Mouse (Mus musculus) liver, embryonic 16.5 days (tissue): ENCODE measurements around the gene Syngr1. TPM values are rescaled to one million over a fixed set of nuclear protein-coding genes. Genes with fewer than 3 reads are reported as not detected.

ENCODE experiments used
- ATAC-seq: fragments of 200-750 bp; cut with Nextera tagmentation; 2 replicates; pipeline ENCODE4 v1.8.0; 2017; ENCODE audit warnings: low read depth, mild to moderate bottlenecking, moderate number of reproducible peaks, moderate library complexity
- H3K27ac ChIP-seq: fragments of 300-500 bp; sonication (generic); 2 replicates; pipeline ENCODE4 v1.5.1; 2014; ENCODE audit warnings: mild to moderate bottlenecking, low read length
- H3K27me3 ChIP-seq: fragments of 300-500 bp; sonication (generic); 2 replicates; pipeline ENCODE4 v1.6.1; 2014; ENCODE audit warnings: low read depth, low read length, mixed read lengths; ENCODE audit not compliant: control insufficient read depth, insufficient read depth
- H3K36me3 ChIP-seq: fragments of 300-500 bp; sonication (generic); 2 replicates; pipeline ENCODE4 v1.6.1; 2014; ENCODE audit warnings: mild to moderate bottlenecking; ENCODE audit not compliant: control insufficient read depth, insufficient read depth
- H3K4me1 ChIP-seq: fragments of 300-500 bp; sonication (generic); 2 replicates; pipeline ENCODE4 v1.6.1; 2014; ENCODE audit warnings: low read depth, low read length, mixed read lengths; ENCODE audit not compliant: control insufficient read depth
- H3K4me2 ChIP-seq: fragments of 300-500 bp; sonication (generic); 2 replicates; pipeline ENCODE4 v1.6.1; 2014; ENCODE audit warnings: low read depth, low read length, mixed read lengths
- H3K4me3 ChIP-seq: fragments of 300-500 bp; sonication (generic); 2 replicates; pipeline ENCODE4 v1.5.1; 2014; ENCODE audit warnings: low read depth, mild to moderate bottlenecking, low read length
- H3K9ac ChIP-seq: fragments of 300-500 bp; sonication (generic); 2 replicates; pipeline ENCODE4 v1.6.1; 2014; ENCODE audit warnings: low read depth, low read length
- H3K9me3 ChIP-seq: fragments of 300-500 bp; sonication (generic); replicated peaks from 2 replicates; pipeline ENCODE4 v1.6.1; 2016; ENCODE audit warnings: low read length; ENCODE audit not compliant: control insufficient read depth
- WGBS: fragments of 180-500 bp; shearing (Covaris S2); extraction: QIAGEN DNeasy Blood & Tissue Kit; methylation state at CpG from one replicate; pipeline ENCODE4 v1.1.7; 2014; ENCODE audit not compliant: insufficient replicate concordance; 5-methylcytosine and 5-hydroxymethylcytosine counted together
- polyA plus RNA-seq: library from polyadenylated mRNA; unstranded; fragments of >200 nt; fragmentation: Nextera tagmentation; extraction: Ambion mirVana; gene quantifications from 2 replicates; pipeline ENCODE4 v1.2.1, GENCODE M21; 2015

The Syngr1 gene
- polyA plus RNA-seq, 1 experiment from 2014 or later = 11.3 TPM

DNA sequence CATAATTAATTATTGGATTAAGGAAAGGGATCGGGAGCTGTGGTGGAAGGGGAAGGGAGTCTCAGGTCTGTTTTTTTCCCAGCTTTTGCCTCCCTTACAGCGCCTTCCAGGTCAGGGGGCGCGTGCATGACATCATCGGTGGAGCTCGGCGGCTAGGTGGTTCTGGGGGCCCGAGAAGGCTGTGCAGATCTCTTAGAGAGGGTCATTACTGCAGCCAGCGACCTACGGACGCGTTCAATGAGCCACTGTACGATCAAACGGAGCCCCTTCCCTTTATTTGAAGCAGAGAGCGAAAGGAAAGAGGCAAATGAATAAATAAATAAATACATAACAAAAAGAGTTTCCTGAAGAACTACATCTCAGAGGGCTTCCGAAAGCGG is 403 bp upstream of the Syngr1 start:
- no peak for ATAC-seq
- Histone ChIP-seq H3K27ac (peak overlapping the region; percentile 40), H3K4me1 (peaks cover 48% of the 10 kb centered on the region), H3K27me3 (peaks cover 13% of the 10 kb centered on the region), H3K36me3 (no peaks in the 10 kb centered on the region), H3K4me2 (peak overlapping the region; percentile 98), H3K9me3 (0 out of 2 replicates have a peak, but pooled peaks cover 4% of the 10 kb centered on the region), H3K4me3 (peak overlapping the region; percentile 73), H3K9ac (peak overlapping the region; percentile 79)
- WGBS = under 1% methylated on average over 17 of the region's 17 CpGs

DNA sequence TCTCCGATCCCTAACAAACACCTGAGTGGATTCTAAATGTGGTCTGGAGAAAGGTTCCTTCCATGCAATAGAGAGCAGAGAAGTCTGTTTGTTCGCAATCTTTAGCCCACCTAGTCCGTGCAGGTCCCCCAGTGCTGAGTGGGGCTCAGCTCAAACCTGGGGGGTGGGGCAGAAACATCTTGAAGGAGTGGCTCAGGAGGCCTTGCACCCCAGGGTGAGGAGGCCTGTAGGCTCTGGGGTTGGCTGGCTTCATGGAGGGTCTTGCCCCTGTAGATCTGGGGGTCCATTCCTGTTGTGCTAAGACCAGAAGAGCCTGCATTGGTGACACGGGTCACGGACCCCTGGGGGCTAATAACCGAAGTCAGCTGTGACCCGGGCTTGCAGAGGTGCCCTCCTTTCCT is 907 bp downstream of the Syngr1 start:
- no peak for ATAC-seq
- Histone ChIP-seq H3K27ac (no peak overlapping the region), H3K9me3 (no peaks in the 10 kb centered on the region), H3K4me1 (peaks cover 56% of the 10 kb centered on the region), H3K27me3 (peaks cover 13% of the 10 kb centered on the region), H3K9ac (peak overlapping the region; percentile 79), H3K36me3 (no peaks in the 10 kb centered on the region), H3K4me2 (peak overlapping the region; percentile 98), H3K4me3 (peak overlapping the region; percentile 73)
- WGBS = 51% methylated on average over 7 of the region's 7 CpGs

DNA sequence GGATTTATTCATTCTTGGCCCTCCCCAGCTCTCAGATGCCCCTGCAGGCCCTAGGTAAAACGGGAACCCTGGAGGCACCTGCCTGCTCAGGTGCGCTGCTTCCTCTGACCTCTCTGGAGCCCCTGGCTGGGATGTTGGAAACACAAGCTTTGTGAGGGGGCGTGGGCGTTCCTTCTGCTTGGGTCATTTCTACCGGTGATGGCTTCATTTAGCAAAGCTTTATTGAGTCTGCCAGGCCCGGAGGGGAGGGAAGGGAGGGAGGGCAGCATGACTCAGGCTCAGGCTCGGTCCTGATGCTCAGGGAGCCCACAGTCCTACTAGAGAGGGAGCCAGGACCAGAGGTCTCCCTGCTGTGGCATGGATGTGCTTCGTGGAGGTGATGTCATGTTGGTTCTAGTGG is 1.5 kb downstream of the Syngr1 start:
- H3K4me2 ChIP-seq = no peak overlapping the region
- H3K27me3 ChIP-seq = peaks cover 13% of the 10 kb centered on the region
- no peak overlapping the region for H3K4me3 ChIP-seq
- H3K9me3 ChIP-seq = no peaks in the 10 kb centered on the region
- no peak overlapping the region for H3K9ac ChIP-seq
- no peaks in the 10 kb centered on the region for H3K36me3 ChIP-seq
- H3K27ac ChIP-seq = no peak overlapping the region
- no peak for ATAC-seq
- H3K4me1 ChIP-seq = peaks cover 56% of the 10 kb centered on the region
- 48% methylated on average over 8 of the region's 8 CpGs for WGBS

DNA sequence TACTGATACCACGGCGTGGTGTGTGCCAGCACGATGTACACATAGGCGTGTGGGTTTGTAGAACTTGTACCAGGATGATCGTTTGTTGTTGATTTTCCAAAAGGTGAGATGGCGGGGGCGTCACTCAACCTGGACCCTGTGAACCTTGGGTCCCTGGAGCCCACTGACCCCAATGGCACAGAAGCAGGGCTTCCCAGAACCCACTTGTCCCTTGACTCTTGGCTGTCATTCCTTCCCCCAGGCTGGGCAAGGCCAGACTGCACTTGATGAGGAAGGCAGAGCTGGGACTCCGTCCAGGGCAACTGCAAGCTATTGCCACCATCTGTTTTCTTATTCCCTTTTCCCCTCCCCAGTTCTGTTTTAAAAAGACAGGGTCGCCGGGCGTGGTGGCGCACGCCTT is 3.1 kb downstream of the Syngr1 start:
- WGBS = 86% methylated on average over 13 of the region's 13 CpGs
- Histone ChIP-seq H3K9ac (no peak overlapping the region), H3K4me3 (no peak overlapping the region), H3K27ac (no peak overlapping the region), H3K36me3 (no peaks in the 10 kb centered on the region), H3K4me1 (peaks cover 58% of the 10 kb centered on the region), H3K27me3 (peaks cover 13% of the 10 kb centered on the region), H3K9me3 (no peaks in the 10 kb centered on the region), H3K4me2 (no peak overlapping the region)
- no peak for ATAC-seq

DNA sequence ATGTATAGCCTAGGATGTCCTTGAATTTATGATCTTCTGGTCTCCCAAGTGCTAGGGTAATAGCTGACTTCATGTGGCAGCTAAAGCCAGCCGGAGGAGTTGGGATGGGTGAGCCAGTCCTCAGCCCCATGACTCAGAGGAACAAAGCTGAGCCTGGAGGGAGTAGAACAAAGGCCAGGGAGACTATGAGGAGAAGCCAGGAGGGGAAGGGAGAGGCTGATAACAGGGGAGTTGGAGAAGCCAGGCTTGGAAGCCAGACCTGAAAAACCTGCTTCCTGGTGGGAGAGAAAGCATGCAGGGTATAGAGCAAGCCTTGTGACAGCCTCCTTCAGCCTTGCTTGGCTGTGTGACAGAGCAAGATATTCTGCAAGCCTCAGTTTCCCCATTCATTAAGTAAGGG is 4.5 kb downstream of the Syngr1 start:
- Histone ChIP-seq H3K4me3 (no peak overlapping the region), H3K27ac (no peak overlapping the region), H3K27me3 (peaks cover 13% of the 10 kb centered on the region), H3K4me2 (no peak overlapping the region), H3K9ac (no peak overlapping the region), H3K36me3 (no peaks in the 10 kb centered on the region), H3K9me3 (no peaks in the 10 kb centered on the region), H3K4me1 (peaks cover 56% of the 10 kb centered on the region)
- WGBS = 84% methylated on average over 1 of the region's 1 CpGs
- ATAC-seq = no peak

DNA sequence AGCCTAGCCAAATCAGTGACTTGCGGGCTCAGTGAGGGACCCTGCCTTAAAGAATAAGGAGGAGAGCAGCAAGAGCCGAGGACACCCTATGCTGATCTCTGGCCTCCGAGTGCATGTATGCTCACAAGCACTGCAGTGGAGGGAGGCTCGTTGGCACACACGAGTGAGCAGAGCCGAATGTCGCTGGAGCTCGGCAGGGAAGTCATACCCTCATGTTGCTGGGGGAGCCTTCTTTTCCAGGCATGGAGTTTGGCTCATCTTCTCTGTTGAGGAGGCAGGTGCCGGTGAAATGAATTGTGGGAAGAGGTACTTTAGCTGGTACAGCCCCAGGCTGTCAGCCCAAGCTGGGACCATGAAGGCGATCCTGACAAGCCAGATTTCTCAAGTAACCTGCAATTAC is 5.3 kb downstream of the Syngr1 start:
- ATAC-seq = no peak
- H3K4me1 ChIP-seq = peaks cover 54% of the 10 kb centered on the region

DNA sequence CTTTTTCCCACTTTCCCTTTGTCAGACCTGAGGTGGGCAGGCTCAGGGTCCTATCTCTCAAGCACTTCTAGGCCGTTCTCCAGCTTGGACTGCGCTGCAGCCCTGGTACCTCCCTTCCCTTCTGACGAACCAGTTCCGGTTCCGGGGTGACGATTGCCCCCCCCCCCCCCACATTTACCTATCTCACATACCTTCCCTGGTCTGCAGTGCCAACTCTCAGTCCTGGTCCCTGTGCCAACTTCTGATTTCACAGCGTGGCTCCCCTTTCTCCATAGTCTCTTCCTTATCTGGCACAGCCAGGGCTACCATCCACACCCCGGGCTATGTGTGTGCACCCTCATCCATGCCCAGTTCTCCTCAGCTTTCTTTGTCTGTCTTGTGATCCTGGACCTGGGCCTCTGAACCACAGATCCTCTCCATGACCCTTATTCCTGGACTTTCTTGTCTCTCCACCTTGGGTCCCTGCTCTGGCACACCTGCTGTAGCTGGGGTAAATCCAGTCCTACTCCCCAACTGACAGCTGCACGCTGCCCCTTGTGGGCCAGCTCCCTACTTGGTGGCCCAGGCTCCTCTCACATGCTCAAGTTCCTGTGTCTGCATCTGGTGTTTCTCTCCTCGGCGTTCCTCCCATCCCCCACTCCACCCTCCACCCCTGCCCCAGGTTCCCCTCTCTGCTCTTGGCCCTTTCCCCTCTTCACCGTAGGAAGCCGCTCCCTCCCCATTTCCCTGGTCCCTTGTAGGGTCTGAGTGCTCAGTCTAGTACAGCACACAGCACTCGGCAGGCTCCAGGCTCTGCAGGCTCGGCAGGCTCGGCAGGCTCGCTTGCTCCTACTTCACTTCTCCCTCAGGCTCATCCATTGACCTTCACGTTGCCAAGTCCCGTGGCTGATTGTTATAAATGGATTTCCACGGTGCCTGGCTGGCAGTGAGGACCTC is 6.1 kb downstream of the Syngr1 start:
- Histone ChIP-seq H3K27me3 (peaks cover 6% of the 10 kb centered on the region), H3K4me2 (peak overlapping the region; percentile 80), H3K36me3 (no peaks in the 10 kb centered on the region), H3K4me3 (peak overlapping the region; percentile 53), H3K4me1 (peaks cover 45% of the 10 kb centered on the region), H3K9me3 (no peaks in the 10 kb centered on the region), H3K9ac (peak overlapping the region; percentile 56), H3K27ac (peak overlapping the region; percentile 98)
- ATAC-seq = peak; percentile 82
- 7% methylated on average over 20 of the region's 20 CpGs for WGBS

More for the DNA sequence above, 5.3 kb downstream of the Syngr1 start:
- peak overlapping the region; percentile 53 for H3K4me3 ChIP-seq
- WGBS = 88% methylated on average over 10 of the region's 10 CpGs
- H3K9ac ChIP-seq = peak overlapping the region; percentile 56
- peak overlapping the region; percentile 98 for H3K27ac ChIP-seq
- peak overlapping the region; percentile 80 for H3K4me2 ChIP-seq
- peaks cover 13% of the 10 kb centered on the region for H3K27me3 ChIP-seq
- H3K9me3 ChIP-seq = no peaks in the 10 kb centered on the region
- no peaks in the 10 kb centered on the region for H3K36me3 ChIP-seq

DNA sequence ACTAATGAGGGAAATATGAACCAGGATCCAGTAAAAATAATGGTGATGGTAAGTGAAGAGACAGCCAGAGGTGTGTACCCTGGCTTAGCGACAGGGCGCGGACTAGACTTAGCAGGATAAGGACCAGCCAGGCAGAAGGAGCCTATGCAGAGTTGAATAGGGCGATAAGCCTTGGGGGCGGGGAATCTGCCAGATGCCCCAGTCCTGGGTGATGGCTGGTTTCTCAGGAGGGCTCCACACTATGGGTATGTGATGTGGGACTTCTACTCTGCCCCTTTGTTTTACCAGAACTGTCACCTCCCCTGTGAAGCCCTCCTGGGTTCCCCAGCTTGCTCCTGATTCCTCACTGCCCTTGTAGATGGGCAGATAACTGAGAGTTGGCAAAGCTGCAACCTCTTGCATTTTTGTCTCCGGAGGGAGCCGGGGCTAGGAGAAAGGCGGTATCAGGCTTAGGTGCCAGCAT is 6.9 kb downstream of the Syngr1 start:
- peak; percentile 92 for ATAC-seq
- H3K9me3 ChIP-seq = no peaks in the 10 kb centered on the region
- H3K9ac ChIP-seq = peak overlapping the region; percentile 62
- H3K4me3 ChIP-seq = peak overlapping the region; percentile 53
- no peaks in the 10 kb centered on the region for H3K27me3 ChIP-seq
- 21% methylated on average over 8 of the region's 8 CpGs for WGBS
- H3K4me1 ChIP-seq = peaks cover 43% of the 10 kb centered on the region
- H3K27ac ChIP-seq = peak overlapping the region; percentile 98
- H3K36me3 ChIP-seq = no peaks in the 10 kb centered on the region
- peak overlapping the region; percentile 80 for H3K4me2 ChIP-seq

DNA sequence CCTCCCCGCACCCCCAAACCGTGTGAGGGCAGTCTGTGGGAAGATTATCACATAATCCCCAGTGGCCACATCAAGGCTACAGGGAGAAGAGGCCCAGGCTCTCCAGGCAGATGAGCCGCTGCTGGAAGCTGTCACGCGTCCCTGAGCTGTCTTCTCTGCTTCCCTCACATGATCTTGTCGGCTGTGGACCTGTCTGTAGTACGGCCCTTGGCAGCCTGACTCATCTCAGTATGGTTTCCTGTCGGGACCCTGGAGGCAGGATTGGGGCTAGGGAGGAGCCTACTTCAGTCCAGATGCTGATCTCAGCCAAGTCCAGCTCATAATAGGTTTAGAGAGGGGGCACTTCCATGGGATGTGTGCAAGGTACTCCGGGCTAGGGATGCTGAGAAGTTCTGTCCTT is 7.7 kb downstream of the Syngr1 start:
- no peaks in the 10 kb centered on the region for H3K27me3 ChIP-seq
- H3K4me2 ChIP-seq = peak overlapping the region; percentile 80
- no peaks in the 10 kb centered on the region for H3K9me3 ChIP-seq
- H3K4me3 ChIP-seq = peak overlapping the region; percentile 53
- H3K27ac ChIP-seq = peak overlapping the region; percentile 98
- peaks cover 43% of the 10 kb centered on the region for H3K4me1 ChIP-seq
- H3K9ac ChIP-seq = peak overlapping the region; percentile 62
- no peak for ATAC-seq
- 24% methylated on average over 9 of the region's 9 CpGs for WGBS
- H3K36me3 ChIP-seq = no peaks in the 10 kb centered on the region
